Mouse (Mus musculus) layer of hippocampus, adult 18-20 months (tissue): ENCODE results near the gene Paox. TPM values are rescaled to one million over a fixed set of nuclear protein-coding genes. Genes with fewer than 3 reads are reported as not detected.

Experiments
- DNase-seq, 2 experiments: peaks; one replicate each; pipeline ENCODE4 v3.0.0; 2022; ENCODE audit warnings: low spot score in 2 of 2
- long read RNA-seq: library from polyadenylated mRNA; stranded (forward); transcript quantifications from one replicate; pipeline ENCODE4 v2.0.0, GENCODE M21; 2021
- total RNA-seq, 2 experiments: library from RNA; stranded (reverse); gene quantifications; 2 replicates each; pipeline ENCODE4 v1.2.3; 2021

The Paox gene
- 1 to 10 TPM; 4.7 to 5.2 TPM for total RNA-seq
- long read RNA-seq, full-length matches to known transcripts = 4 of 7 reads
- long read RNA-seq, partial matches to known transcripts = 0 of 7 reads
- long read RNA-seq, other reads (novel, unspliced or antisense) = 3 of 7 reads

DNA sequence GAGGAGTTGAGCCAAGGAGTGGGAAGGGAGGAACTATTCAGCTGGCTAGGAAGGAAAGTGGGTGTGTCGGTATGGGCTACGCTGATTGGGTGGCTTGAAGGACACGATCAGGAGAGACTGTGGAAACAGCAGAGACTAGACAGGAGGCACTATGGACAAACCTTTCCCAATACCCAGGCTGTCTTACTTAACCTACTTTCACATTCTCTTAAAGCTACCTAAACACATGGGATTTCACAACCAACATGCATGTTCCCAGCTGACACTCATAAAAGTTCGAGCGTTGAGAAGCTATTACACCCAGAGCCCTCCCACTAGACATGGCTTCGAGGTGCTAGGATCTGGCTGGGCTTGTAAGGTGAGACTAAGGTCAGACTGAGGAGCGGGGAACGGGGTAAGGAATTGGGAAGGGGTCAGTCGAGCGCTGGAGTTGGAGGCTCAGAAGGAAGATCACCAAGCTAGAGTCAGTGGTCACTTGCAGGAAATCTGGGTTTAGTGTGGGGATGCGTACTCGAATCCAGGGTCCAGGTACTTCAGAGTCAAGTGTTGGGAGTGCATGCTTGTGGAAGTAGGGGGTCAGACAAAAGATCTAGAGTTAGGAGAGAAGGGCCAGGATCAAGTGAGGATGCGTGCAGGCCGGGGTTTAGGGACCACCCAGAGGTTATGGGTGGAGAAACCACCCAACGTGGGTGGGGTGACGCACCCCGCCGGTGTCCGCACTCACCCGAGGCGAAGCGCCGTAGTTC is at the start of gene Paox:
Gene Paox, plus strand, starts transcription at position 217 of the 746 bp plus-strand sequence.
- peak; percentile 60 to 74 for DNase-seq

DNA sequence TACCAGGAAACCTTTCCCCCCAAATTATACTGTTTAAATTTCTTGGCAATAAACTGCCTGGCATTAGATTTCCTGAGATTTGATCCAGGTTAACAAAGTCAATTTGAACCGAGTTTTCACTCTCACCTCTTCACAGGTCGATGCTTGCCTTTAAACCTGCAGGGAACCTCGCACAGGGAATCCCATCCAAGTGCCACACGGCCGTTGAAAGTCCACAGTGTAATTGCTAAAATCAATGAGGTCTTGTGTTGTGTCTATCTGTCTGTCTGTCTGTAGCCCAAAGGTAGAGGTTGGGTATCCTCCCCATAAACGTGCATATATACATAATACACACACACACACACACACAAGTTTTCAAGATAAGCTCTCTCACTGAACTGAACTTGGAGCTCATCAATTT is 48.2 kb upstream of the Paox start:
- no peak for DNase-seq

DNA sequence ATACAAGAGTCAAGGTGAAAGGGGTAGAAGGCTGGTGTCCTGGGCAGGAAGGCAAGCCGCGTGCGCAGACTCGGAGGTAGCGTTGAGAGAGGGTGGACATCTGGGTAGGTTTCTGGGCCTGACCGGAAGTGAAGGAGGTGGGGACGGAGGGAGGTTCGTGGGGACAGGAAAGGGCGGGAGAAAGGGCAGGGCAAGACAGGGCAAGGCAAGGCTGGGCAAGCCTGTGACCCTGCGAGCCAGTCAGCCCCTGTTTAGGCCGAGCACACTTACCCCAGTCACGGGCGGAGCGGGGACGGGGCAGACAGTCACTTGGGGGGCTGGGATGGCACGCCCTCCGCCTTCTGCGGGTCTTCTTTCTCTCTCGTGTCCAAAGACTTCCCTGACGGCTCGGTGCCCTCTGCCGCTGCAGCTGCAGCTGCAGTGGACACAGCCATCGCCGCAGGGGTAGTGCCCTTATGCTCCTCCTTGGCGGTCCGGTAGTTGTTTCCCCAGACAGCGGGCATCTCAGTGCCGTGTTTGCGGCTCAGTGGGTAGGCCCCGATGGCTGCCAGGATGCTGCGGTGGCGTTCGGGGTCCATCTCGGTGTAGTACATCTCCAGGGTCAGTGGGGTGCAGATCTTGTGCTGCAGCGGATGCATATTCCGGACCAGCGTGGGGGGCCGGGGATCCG is 45.4 kb upstream of the Paox start:
- no peak for DNase-seq

DNA sequence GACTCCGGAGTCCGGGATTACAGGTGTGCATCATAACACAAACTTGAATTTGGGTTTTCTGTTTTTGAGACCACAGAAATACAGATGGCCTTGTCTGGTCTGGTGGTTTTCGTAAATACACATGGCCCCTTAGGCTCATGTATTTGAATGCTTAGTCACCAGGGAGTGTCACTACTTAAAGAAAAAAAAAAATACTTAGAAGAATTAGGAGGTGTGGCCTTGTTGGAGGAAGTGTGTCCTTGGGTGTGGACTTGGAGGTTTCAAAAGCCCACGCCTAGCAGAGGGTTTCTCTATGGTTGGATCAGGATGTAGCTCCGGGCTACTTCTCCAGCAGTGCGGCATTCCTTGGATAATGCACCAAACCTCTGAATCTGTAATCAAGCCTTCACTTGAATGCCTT is 37.9 kb upstream of the Paox start:
- no peak for DNase-seq

DNA sequence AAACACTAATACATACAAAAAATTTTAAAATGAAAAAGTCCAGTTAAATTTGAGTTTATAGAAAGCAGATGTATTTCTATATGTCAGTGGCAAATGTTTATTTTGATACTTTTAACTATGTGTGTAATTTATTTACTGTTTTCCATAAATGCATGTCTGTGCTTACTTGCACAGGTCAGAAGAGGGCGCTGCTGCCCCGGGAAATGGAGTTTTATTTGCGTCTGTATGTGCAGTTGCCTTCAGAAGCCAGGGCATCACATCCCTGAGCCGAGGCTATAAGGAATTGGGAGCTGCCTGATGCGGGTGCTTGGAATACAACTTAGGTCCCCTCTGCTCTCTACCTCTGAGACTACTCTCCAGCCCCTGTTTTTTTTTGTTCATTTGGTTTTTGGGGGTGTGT is 36.9 kb upstream of the Paox start:
- peak; percentile 64 to 79 for DNase-seq

DNA sequence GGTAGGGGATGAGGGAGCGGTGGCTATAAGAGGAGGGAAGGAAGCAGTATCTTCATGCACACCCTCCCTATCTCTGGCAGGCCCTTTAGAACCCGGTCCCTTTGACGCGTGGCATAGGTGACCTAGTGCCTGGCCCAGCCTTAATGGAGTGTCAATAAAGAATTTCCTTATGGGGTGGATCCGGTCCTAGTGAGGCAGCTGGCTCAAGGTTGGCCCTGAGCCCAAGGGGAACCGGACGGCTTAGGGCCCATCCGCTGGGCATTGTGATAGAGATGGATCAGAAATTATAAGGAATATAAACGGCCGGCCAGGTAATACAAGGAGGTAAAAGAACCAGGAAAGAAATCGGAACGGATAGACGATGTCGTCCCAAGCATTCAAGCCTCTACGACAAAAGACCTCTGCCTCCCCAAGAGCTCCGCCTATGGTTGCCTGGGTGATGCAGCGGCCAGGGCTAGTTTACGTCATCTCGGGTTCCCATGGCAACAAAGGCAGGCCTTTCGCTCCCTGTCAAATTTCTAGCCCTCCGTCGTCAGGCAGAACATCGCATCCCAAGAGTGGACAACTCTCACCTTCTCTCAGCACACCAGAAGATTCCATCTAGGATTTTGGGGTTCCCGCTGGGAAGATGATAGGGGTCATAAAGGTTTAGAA is 35.0 kb upstream of the Paox start:
- peak; percentile 92 to 95 for DNase-seq

DNA sequence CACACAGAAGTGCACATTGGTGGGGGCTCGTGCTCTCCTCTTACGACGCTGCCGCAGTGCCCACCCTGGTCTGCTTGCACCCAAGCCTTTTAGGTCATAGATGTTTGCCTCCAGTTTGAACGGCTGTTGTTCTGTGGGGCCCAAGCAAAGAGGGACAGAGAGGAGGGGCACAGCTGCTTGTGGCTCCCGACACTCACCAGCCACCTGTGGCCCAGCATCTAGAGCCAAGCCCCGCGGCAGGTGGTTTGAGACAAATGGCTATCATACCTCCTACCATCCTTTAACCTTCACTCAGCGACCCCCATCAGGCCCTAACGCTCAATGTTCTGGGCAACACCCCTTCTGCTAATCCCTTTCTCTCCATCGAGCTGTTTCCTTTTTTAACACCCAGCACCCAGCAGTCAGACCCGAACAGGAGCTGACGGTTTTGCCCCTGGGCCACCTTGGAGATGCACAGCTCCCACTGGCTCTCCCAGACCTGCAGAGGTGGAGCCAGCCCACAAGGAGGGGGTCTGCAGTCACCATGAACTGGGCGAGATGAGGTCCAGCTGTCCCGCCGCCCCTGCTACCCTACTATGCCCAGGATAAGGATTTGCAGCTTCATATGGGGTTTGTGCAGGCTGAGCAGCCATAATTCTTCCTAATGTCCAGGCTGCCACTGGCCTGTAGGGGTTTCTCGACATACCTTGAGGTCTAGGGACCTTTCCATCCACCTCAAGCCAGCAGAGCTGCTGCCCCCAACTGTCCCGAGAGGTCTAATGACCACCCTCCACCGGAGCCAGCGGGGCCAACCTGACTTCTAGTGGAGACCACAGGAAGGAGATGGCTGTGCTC is 34.0 kb upstream of the Paox start:
- DNase-seq = peak; percentile 39 to 61

DNA sequence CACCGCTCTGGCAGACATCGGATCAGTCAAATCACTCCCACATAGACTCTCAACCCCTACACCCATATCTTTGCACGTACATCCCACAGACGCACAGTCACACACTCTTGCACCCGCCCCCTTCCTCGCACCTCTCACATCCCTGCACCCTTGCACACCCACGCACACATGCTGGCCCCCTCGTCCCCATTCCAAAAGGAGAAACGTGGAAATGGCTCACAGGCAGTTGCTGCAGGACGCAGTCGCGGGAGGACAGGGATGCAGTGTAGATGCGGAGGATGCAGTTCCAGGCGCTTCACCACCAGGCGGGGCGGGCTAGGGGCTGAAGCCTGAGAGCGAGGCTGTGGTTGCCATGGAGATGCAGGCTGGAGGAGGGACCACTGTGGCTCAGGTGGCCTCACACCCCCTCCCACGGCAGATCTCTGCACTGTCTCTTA is 33.3 kb upstream of the Paox start, which contains the start of gene Caly:
Gene Caly, minus strand, starts transcription at position 307 of the 437 bp plus-strand sequence.
- DNase-seq = peak; percentile 91 to 94

DNA sequence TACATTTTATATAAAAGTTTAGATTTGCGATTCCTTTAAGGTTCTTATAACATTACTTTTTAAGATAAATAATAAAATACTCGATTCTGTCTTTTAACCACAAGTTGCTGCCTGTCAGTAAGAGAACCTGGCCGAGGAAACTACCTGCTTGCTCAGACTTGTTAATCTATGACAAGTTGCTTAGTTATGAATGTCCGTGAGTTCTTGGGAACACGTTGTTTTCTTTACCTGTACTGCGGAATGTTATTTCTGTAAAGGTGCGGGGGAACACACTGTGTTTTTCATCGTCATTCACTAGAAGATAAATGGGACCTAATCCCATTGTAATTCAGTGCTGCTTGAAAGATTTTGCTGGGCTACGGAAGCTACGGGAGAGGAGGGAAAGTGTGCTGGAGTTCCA is 25.0 kb upstream of the Paox start:
- DNase-seq = no peak

DNA sequence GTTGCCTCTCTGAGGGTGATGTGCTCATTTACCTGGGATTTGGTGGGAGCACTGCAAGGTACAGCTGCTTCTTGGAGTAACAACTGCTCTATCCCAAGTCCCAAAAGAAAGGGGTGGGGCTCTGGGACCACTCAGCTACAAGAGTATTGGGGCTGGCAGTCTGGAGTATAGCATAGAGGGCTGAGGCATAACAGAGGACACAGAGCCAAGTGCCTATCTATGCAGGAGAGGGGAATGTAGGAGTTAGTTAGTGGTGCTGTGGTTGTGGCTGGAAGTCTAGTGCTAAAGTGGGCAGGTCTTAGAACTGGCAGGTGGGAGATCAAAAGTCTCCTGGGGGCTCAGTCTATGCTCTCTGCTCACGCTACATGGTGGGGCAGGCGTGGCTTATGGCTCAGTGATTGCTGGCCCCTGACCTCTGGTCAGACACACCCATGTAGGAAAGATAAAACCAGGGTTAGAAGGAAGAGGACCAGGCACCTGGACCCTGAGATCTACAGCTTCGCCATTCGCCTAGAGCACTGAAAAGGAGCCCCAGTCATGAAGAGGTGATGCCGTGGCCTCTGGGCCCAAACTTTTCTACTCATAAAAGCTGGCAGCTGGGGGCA is 22.6 kb upstream of the Paox start, which contains the start of gene Prap1:
Gene Prap1, plus strand, starts transcription at position 472 of the 605 bp plus-strand sequence.
- DNase-seq = no peak

DNA sequence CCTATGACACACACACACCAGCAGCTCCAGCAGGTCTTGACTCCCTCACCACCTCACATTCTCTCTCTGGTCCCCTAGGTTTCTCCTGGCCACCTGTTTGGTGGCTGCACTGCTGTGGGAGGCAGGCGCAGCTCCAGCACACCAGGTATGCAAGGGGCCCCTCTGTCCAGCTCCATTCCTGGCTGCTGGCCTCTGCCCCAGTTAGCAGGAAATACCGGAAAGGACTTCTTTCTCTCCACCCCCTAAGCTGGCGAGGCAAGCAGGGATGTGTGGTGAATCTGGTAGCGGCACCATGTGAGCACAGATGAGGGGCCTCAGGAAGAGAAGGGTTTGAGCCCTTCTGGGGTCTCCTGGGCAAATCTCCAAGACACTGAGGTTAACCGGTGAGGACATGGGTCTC is 20.6 kb upstream of the Paox start:
- no peak for DNase-seq

DNA sequence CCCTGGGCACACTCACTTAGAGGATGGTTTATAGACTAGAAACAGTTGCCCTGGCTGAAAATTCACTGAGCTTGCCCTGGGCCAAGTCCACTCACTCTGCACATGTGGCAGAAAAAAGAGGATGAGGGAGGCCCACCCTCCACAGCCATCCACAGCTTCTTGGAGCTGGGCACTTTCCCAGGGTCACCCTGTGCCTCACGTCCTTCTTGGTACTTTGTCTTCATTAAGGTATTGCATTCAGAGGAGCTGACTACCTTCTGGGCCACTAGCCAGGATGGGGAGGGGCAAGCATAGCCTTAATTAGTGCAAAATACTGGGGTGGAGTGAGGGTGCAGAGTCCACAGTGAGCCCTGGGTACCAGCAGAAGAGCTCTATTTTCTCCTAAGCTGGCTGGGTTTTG is 20.0 kb upstream of the Paox start:
- no peak for DNase-seq

DNA sequence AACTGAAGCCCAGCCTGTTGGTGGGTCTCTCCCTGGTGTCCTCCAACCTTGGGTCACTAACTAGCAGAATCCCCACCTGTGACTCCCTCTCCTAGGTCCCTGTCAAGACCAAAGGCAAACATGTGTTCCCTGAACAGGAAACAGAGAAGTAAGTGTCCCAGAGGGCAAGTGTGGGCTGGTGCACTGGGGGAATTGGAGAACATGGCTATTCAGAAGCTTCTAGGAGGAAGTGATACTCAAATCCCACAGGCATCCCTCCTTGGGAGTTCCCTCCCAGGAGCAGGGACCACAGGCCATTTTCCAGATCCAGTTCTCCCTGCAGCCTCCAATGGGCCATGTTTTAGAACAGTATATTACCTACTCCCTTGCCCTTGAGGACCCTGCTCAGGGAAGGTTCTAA is 19.5 kb upstream of the Paox start:
- no peak for DNase-seq

DNA sequence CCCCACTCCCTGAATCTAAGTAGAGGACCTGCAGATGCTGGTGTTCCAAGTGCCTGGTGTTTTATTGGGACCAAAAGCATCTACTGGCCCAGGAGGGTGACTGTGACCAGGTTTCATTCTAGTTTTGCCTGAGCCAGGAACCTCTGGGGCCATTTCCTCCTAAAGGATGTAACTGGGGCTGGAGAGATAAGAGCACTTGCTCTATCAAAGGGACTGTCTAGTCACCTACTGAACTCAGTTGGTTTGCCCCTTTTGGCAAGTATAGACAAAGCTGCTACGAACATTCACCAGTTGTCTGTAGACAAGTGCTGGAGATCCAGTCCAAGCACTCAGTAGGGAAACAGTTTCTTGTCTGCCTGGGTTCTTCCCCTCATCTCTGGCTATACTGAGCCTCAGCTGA is 17.1 kb upstream of the Paox start:
- DNase-seq = no peak

DNA sequence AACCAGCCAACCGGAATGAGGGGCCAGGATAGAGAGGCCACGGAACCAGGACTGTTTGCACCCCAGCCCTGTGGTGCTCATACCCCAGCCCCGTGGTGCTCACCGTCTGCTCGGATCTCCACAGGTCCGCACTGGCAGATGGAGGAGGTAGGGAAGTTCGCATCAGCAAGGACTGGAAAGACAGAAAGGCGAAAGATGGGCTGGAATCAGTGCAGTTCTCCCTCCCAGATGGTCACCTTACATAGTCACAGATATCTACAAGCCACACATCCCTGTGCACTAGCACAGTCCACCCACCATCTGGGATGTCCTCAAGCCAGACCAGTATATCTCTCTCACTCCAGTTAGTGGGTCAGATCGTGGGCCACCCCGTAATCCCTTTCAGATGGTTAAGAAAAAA is 14.1 kb upstream of the Paox start:
- no peak for DNase-seq

DNA sequence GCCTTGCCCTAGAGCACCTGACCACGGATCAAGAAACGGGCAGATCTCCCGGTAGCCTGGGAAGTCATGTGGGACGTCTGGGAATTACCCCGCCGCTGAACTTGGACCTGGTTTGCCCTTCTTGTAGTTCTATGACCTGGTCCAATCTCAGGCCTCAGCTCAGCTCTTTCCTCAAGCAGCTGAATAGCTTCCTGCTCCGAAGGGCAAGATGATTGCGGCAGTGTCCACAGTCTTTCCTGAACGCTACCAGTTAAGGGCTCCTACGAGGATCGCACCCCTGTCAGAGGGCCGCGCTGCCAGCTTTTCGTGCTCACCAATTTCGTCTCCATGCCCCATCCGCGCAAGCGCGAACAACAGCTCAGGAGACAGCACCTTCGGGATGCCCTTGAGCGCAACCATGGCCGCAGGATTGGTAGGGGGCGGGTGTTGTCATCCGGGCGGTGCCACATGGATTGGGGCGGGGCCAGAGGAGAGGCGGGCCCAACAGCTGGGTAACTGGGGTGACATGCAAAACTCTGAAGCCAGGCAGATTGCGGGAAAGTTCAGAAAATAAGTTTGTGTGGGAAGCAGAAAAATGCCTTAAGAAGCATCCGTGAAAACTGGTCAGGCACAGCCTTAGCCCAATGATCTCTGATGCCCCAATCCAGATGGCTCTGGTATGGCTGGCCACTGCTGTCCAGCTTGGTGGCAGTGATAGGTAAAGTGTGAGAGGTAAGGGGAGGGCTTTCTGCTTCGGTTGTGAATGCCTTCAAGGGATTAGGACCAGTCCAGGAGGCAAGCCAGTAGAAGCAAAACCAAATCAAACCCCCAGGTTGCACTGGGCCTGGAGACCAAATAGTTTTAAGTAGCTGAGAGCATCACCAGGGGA is 13.4 kb upstream of the Paox start, which contains the start of gene Fuom:
Gene Fuom, minus strand, starts transcription at position 449 of the 868 bp plus-strand sequence.
- DNase-seq = peak; percentile 79 to 86

DNA sequence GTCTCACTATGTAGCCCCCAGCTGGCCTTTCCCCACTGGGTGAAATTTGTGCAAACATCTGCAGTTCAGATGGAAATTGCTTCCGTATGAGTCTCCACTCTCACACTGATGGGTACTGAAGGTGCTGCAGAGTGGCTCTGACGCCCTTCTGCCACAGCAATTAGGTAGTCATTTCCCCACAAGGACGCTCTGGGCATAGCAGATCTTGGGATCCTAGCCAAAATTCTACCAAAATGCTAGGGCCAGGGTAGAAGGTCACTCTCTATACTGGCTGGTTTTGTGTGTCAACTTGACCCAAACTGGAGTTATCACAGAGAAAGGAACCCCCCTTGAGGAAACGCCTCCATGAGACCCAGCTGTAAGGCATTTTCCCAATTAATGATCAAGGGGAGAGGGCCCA is 11.6 kb upstream of the Paox start:
- no peak for DNase-seq

DNA sequence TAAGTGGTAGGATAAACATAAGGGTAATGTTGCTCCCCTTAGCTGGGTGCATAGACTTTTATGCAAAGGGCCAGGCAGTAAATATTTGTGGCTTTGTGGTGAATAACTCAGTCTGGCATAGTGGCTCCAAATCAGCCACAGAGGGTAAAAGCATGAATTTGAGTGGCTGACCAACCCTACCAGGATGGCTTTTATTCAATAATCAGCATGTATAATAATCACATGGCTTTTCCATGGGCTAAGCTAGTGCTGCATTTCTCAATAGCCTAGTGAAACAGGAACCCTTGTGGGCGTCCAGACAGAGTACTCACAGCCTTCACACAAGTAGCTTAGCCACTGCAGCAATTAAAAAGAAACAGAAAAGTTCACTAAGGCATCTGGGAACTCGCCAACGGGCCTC is 3.7 kb upstream of the Paox start:
- DNase-seq = no peak

DNA sequence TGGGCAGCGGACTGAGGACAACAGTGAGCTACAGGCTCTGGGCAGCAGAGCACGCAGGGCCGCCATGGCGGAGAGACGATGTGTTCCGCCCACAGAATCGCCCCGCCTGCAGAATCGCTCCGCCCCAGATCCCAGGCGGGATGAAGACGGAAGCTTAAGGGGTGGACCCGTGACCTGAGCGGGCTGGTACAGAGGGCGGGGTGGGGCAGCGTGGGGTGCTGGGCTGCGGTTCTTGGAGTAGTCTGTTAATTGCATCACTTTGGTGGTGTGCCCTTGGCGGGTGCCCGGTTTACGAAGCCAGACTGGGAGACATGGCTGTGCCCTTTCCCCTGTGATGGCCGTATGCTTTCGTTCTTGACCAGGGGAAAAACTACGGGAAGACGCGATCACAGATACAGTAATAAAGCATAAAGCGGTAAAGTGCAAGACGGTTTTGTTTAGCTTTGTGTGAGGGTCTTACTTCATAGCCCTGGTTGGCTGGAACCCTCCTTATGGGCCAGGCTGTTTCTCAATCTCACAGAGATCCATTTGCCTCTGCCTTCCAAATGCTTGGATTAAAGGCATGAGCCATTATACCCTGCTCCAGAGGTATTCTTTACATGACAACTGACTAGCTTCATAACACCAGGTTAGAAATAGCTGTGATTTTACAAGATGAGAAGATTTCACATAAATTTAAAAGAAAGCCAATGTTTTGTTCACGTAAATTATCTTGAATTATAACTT is 893 bp downstream of the Paox start, which contains the start of gene Echs1:
Gene Echs1, minus strand, starts transcription at position 148 of the 726 bp plus-strand sequence.
- DNase-seq = peak; percentile 87 to 90
